Mouse (Mus musculus): ENCODE results near the gene Cpne5.

Cpne5 gene

DNA sequence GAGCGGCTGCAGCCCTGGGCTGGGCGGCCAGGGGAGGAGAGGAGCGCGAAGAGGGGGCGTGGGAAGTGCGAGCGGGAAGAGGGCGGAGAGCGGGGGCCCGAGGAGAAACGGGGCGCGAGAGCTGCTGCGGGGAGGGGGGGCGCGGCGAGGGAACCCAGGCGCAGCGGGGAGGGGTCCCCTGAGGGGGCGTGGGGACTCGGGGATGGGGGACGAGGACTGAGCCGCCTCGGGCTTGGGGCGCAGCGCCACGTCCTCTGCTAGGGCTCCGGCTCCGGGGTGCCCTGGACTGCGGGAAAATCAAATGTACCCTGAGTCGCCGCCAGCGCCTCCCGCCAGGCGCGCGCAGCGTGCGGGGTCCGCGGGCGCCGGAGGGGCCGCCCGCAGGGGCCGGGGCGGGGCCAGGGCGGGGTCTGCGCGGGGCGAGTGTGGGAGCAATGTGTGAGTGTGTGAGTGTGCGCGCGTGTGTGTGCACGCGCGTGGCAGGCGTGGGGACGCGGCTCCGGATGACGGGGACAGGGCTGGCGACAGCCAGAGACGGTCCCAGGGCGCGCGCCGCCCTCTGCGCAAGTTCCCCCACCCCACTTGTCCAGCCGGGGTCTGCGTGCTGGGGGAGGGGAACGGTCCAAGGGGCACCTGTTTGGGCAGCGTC, at the start of gene Cpne5:
TSS of gene Cpne5 (minus strand) at position 396 of the 649 bp plus-strand sequence.
- in situ Hi-C loops (cut with MboI; ENCODE audit: low sequenced_read_pairs): no loop called here

DNA sequence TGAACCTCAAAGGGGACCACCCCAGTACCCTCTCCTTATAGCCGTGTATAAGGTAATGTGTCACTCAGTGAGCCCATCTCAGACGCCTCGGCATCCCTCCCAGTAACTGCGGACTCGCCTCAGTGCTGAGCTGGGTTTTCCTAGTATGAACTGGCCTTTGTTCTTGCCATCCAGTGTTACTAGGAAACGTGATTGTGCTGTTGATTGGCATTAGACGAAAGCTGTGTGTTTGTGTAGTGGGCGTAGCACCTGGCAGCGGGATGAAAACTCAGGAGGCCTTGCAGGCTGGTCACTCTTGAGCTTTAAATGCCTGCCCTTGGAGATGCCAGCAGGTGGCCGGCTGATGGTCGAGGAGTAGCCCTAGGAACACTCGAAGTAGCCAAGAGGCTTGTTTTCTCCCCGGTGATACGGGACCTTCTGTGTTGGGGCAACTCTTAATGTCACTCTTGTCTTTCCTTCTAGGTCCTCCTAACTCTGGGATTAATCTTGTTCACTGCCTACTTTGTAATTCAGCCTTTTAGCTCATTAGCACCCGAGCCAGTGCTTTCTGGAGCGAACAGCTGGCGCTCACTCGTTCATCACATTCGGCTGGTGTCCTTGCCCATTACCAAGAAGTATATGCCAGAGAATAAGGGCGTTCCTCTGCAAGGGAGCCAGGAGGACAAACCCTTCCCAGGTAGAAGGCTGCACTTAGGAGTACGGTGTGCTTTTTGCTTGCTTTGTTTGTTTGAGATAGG, 44.4 kb upstream of the Cpne5 start:
- in situ Hi-C loops (cut with MboI; ENCODE audit: low sequenced_read_pairs): no loop called here

DNA sequence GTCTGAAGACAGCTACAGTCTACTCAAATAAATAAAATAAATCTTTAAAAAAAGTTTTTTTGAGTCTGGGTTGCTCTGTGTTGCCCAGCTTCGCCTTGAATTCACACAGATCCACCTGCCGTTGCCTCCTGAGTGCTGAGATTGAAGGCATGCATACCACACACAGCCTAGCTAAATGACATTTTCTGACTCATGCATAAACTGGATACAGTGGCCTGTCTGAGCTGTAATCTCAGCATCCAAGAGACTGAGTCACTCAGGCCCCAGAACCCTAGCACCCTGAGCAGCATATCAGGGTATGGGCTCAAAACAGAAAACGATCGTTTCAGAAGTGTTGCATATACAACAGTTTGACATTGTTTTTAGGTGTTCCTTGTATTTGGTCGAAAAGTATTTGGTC, 43.6 kb upstream of the Cpne5 start:
- in situ Hi-C loops (cut with MboI; ENCODE audit: low sequenced_read_pairs): no loop called here

DNA sequence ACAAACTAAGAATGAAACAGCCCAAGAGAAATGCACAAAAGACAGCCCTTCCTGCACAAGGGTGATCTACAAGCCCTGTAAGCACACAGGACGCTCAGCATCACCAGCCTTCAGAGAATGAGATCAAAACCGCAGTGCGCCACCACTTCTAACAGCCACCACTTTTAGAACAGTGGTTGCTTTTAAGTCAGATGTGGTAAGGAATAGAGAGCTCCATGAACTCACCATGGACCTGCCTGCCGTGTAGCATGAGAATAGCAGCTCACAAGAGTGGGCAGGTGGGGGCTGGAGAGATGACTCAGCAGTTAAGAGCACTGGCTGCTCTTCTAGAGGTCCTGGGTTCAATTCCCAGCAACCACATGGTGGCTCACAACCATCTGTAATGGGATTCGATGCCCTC, 42.5 kb upstream of the Cpne5 start:
- in situ Hi-C loops (cut with MboI; ENCODE audit: low sequenced_read_pairs): no loop called here

DNA sequence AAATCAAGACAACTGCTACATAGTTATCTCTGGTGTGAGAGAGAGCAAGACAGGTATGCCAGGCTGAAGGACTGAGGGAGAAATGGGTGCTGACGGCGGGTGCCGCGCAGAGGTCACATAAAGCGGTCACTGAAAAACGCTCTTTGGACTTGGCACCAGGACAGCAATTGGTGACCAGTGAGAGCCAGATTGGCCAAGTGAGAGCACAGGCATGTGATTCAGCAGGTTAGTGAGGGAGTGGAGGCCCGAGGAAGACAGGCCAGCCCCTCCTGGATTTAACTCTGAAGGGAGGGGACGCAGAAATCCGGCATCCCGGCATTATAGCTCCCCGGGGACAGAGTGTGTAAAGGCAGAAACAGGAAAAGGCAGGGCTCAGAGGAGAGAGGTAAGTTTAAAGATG, 35.9 kb upstream of the Cpne5 start:
- in situ Hi-C loops (cut with MboI; ENCODE audit: low sequenced_read_pairs): no loop called here

DNA sequence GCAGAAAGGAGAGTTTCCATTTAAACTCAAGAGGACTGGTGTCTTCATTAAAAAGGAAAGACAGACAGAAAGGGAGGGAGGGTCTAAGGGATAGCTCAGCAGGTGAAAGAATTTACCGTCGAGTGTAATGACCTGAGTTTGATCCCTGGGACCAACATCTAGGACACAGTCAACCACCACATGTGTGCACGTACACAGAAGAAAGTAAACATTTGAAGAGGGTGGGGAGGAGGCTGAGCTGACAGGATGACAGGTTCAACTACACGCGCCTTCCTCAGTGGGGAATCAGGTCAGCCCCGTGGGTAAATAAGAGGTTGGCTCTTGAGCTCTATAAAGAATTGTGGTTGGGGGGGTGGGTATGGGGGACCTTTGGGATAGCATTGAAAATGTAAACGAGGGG, 35.2 kb upstream of the Cpne5 start:
- in situ Hi-C loops (cut with MboI; ENCODE audit: low sequenced_read_pairs): no loop called here

DNA sequence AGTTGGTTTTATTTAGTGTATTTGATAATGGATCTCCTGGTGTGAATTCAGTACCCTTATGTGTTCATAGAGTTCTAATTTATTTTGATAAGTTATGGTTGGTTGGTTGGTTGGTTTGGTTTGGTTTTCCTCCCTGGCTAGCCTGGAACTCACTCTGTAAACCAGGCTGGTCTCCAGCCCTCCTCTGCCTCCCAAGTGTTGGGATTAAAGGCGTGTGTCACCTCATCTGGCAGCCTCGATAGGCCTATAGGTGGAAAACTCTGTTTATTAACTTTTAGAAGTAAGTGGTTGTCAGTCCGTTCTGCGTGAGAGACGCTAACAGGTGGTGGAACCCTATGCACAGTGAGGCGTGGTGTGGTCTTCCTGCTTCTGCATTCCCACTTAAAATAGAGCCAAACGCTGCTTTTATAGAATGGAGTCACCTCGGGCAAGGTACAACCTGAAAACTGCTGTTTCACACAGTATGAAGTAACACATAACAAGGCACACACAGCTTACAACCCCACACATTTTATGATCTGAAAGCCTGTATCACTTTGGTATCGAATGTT, 32.3 kb upstream of the Cpne5 start:
- in situ Hi-C loops (cut with MboI; ENCODE audit: low sequenced_read_pairs): no loop called here

DNA sequence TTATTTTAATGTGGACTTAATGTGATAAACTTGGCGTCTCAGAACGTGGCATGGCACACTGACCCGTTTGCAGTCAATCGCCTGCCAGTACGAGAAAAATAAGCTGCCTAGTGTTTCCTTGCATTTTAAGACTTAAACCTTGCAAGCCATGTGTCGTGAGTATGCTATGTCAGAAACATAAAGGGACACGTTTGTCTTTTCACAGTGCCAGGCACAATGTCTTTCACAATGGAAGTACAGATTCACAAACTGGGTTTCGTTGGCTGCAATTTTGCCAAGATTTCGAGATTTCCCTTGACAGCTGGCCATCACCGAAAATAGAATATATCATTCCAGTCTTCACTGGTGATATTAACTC, 31.4 kb upstream of the Cpne5 start:
- in situ Hi-C loops (cut with MboI; ENCODE audit: low sequenced_read_pairs): loop anchor here (10.0 kb wide), 1 partner anchor 245 kb away; no protein-coding TSS in a partner anchor

DNA sequence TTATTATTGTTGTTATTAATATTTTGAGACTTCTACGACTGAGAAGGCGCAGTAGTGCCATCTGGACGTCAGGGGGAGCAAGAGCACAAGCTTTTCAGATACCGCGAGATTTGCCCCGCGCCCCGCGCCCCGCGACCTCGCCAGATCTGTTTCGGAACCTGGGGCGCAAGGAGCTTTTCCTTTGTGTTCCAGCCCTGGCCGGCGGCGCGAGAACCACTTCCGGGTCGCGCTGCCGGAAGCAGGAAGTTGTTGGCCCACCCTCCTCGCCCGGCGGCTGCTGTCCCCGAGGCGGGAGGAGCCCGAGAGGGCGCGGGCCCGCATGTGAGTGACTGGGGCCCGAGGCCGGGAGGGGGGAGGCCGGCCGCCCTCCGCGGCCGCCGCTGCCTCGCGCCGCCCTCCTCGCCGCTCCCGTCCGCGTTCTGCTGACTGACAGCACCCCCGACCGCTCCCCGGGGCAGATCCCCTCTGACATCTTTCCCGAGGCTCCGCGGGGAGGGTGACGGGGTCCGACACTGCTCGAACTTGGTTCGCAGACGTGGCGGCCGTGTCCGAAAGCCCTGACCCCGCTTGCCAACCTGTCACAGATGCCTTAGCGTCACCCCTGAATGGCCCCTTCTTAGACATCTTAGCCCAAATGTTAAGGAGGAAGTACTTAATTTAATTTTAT, 30.8 kb upstream of the Cpne5 start, which contains the start of gene BC004004:
TSS of gene BC004004 (plus strand) at position 107 of the 667 bp plus-strand sequence.
- in situ Hi-C loops (cut with MboI; ENCODE audit: low sequenced_read_pairs): loop anchor here (10.0 kb wide), 1 partner anchor 246 kb away; no protein-coding TSS in a partner anchor

DNA sequence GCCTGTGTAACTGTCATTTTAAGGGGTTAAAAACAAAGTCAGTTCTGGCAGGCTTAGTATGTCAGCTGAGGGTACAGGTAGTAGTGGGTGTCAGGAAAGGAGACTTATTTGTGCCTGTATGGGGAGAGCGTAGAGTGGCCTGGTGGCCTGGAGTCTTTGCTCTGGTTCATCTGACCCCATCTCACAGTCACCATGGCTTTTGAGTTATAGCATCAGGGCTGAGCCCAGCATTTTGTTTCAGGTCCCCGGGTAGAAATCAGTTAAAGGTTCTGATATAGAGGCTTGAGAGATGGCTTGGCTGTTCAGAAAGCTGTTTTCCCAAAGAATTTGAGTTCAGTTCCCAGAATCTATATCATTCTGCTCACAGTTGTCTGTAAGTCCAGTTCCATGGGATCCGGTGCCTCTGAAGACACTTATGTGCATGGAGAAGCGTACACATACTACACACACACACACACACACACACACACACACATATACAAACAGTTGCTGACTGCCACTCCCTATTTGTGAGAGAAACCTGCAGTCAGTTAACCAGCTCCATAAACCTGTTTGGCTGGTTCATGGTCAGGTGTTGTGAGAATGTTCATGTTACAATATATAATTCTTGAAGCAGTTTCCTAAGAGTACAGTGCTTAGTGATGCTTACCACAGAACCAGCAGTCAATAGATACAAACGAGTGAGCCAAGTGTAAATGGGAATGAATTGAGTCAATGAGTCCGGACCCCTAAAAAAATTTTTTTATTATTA, 30.1 kb upstream of the Cpne5 start:
- in situ Hi-C loops (cut with MboI; ENCODE audit: low sequenced_read_pairs): loop anchor here (10.0 kb wide), 1 partner anchor 247 kb away; no protein-coding TSS in a partner anchor

DNA sequence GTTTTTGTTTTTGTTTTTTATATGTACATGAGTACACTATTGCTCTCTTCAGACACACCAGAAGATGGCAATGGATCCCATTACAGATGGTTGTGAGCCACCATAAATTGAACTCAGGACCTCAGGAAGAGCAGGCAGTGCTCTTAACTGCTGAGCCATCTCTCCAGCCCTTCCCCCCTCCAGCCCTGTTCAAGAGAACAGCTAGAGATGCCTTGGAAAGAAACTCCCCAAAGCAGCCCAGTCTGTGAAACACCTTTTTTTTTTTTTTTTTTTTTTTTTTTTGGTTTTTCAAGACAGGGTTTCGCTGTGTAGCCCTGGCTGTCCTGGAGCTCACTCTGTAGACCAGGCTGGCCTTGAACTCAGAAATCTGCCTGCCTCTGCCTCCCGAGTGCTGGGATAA, 29.1 kb upstream of the Cpne5 start:
- in situ Hi-C loops (cut with MboI; ENCODE audit: low sequenced_read_pairs): loop anchor here (10.0 kb wide), 1 partner anchor 248 kb away; no protein-coding TSS in a partner anchor

DNA sequence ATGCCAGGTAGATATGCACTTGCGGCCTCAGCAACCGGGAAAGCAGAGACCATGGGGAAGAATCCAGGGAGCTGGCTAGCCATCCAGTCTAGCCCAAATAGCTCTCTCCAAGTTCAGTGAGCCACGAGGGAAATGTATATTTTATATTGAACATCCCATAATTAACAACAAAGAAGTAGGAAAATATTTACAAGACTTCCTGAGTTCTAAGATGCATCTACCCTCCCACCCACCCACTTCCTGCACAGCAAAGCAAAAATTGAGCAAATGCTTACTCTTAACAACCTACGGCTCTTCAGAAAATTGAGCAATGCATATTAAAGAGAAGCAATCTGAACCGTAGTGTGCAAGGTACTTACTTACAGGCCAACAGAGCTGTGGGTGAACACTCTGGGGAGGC, 26.8 kb upstream of the Cpne5 start:
- in situ Hi-C loops (cut with MboI; ENCODE audit: low sequenced_read_pairs): loop anchor here (10.0 kb wide), 1 partner anchor 250 kb away; no protein-coding TSS in a partner anchor

DNA sequence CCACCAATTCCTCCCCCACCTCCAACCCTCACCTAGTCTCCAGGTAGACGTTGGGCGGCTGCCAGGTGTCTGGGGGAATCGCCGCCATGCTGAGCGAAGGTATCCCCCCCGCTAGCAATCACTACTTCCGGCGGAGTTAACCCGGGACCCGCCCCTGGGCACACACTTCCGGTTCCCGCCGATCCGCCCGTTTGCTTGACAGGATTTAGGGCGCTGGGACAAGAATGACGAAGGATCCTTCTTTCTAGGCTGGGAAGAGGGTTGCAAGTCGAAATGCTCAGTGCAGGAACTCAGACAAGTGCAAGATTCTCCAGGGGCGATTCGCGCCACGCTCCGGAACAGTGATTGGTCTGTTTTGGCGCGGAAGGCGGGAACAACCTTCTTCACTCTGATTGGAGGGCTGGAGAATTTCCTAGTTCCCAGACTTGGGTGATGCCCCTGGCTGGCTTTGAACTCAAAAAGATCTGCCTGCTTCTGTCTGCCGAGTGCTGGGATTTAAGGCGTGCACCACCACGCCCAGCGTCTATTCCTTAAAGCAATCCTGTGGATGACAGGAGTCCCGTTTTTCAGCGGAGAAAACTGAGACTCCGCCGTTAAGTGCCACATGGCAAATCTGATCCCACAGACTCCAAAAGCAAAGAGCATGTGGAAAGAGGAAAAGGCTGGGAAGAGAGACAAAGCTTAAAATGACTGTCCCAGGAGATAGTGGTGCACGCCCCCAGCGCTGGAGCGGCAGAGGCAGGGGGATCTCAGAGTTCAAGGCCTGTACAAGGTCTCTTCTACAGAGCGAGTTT, 26.1 kb upstream of the Cpne5 start, which contains the start of gene Ppil1:
TSS of gene Ppil1 (minus strand) at position 347 of the 794 bp plus-strand sequence.
- in situ Hi-C loops (cut with MboI; ENCODE audit: low sequenced_read_pairs): loop anchor here (10.0 kb wide), 1 partner anchor 251 kb away; no protein-coding TSS in a partner anchor

DNA sequence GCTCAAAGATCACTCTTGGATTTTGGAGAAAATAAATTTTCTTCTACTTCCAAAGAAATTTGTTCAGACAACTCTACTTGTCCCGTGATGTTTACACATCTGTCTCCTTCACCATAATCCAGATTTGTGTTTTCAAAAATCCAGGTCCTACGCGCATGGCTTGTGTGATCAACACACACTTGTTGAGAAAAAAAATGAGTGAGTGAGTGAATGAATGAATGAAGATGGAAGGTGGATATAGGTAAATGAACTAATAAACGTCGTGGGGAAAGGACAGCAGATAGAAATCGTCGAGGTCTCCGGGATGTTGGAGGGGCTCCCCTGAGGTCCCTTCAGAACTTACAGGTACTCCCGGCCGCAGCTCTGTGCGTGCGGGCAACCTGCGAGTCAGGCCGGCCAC, 25.4 kb upstream of the Cpne5 start:
- in situ Hi-C loops (cut with MboI; ENCODE audit: low sequenced_read_pairs): loop anchor here (10.0 kb wide), 1 partner anchor 251 kb away; no protein-coding TSS in a partner anchor

DNA sequence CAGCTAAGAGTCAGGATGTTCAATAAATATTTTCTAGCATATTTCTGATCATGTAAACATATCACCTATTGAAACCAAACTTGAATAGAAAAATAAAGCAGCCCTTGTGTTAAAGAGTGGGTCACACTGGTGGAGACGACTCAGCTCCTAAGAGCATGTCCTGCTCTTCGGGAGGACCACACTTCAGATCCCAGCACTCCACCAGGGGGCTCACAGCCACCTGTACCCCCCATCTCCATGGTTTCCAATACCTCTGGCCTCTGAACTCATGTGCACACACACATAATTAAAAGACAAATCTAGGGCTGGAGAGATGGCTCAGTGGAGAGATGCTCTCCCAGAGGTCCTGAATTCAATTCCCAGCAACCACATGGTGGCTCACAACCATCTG, 24.3 kb upstream of the Cpne5 start:
- in situ Hi-C loops (cut with MboI; ENCODE audit: low sequenced_read_pairs): loop anchor here (10.0 kb wide), 1 partner anchor 253 kb away; no protein-coding TSS in a partner anchor

DNA sequence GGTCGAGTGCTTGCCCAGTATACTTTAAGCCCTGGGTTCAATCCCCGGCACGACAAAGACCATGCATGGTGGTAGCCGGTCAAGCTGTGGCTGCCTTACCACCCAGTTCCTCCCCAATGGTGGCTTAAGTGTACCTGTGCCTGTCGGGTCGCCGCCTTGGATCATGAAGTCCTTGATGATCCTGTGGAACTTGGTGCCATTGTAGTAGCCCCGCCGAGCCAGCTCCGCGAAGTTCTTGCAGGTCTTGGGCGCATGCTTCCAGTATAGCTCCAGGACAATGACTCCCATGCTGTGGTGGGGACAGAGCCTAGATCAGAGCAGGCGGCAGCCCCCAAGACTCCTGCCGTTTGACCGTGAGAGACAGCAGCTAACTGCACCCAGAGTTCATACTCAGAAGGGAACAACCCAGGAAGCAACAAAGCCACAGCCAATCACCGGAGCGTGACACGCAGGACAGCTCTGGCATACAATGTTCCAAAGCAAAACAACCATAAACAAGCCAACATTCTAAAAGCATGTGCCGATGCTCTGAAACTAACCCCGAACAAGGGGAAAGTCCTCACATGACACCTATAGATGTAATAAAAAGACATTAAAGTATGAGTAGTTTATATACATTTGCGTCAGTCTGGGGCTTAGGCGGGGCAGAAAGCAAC, 23.8 kb upstream of the Cpne5 start:
- in situ Hi-C loops (cut with MboI; ENCODE audit: low sequenced_read_pairs): loop anchor here (10.0 kb wide), 1 partner anchor 253 kb away; no protein-coding TSS in a partner anchor

DNA sequence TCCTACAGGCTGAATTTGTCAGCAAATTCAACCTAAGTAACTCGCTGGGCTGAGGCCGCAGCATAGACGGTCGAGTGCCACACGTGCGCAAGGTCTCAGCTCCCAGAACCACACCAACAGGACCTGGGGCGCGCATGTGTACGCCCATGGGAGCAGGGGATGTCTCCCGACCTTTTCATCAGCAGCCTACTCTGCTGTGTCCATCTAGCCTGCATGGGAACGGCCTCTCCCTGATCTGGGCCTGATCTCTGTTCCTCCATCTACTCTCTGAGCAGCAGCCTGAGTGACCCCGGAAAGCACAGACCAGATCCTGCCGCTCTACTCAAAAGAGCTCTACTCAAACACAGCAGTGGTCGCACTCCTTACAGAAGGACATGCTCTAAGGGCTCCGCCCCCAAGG, 22.5 kb upstream of the Cpne5 start:
- in situ Hi-C loops (cut with MboI; ENCODE audit: low sequenced_read_pairs): loop anchor here (10.0 kb wide), 1 partner anchor 254 kb away; no protein-coding TSS in a partner anchor

DNA sequence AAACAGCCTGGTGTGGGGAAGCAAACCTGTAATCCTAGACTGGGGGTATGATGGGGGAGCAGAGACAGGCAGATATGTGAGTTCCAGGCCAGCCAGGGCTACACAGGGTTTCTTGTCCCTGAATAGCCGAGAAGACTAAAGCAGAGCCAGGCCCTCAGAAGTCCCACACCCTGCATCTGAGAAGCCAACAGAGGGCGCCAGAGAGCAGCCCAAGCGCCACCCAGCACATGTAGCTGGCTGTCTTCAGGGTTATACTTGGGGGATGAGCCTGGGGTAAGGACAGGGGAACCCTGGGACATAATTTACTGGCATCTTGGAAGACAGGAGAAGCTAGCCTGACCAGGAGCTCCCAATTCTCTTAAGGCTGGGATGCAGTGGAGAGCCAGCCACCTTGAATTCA, 21.5 kb upstream of the Cpne5 start:
- in situ Hi-C loops (cut with MboI; ENCODE audit: low sequenced_read_pairs): loop anchor here (5.0 kb wide), 1 partner anchor 113 kb away; no protein-coding TSS in a partner anchor

DNA sequence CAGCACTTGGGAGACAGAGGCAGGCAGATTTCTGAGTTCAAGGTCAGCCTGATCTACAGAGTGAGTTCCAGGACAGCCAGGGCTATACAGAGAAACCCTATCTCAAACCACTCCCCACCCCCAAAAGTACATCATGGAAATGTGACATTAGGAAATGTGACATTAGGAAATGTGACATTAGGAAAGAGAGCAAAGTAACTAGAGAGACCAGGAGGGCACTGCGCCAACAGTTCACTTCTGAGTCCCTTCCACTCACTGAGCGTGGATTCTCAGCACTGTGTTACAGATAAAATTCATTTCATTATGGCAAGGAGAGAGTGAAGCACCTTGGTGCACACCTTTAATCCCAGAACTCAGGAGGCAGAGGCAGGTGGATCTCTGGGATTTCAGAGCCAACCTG, 21.0 kb upstream of the Cpne5 start:
- in situ Hi-C loops (cut with MboI; ENCODE audit: low sequenced_read_pairs): loop anchor here (5.0 kb wide), 1 partner anchor 113 kb away; no protein-coding TSS in a partner anchor

All from CH12F3 (cell line).